Mouse (Mus musculus): Measurements from ENCODE around the gene Pdk4.

The Pdk4 gene

DNA sequence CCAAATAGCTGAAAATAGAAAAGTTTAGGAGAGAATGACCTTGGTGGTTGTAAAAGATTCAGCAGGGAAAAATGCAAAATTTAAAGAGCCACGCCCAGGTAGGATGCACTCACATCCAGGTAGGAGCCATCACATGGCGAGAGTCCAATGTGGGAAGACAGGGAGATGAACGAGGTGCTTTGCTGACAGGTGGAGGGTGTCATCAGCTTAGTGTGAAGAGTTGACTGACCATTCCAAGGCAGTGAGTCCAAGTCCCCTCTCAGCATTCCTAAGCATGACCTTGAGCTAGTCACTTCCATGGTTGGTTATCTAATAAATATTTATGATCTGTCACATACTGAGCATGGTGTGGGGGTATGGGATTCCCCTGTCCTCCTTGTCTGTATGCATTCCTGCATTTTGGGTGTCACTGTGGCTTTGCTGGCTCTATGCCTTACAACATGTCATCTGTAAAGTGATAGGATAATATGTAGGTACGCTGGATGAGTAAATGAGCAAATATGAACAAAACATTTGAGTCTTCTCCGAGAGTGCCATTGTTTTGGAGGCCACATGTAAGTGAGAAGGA is 51.7 kb downstream of the Pdk4 start:
- no peak for DNase-seq

DNA sequence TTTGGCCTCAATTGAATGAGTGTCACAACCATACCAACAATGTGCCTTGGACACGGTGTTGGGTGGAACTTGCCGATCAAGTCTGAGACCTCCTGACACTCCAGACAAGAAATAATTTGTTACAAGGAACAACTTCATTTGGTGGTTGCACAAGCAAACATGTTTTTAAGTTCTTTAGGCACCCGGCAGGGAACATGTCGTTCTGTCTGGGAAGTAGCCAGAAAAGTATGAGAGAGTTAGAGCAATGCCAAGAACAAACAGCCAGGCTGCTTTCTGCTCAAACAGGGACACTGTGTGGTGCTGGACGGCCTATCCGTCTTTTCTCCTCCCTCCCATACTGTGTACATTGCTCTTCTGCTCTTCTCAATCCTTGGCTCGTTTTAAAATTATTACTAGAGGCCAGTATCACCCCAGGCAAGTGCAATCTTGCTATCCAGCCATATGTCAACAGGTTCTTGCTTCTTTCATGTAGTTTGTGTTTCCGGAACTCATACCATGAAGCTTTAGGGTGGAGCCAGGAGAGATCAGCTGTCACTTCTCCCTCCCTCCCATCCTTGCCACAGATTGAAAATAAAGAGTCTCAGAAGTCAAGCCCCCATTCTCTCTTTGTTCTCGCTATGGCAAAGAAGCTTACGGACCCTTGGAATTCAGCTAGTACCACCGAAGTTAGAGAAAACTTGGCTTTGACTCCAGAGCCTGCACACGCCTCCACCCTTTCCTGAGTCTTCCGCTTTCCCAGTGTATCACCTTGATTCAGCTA is 52.8 kb downstream of the Pdk4 start:
- DNase-seq, result peak; percentile 85

DNA sequence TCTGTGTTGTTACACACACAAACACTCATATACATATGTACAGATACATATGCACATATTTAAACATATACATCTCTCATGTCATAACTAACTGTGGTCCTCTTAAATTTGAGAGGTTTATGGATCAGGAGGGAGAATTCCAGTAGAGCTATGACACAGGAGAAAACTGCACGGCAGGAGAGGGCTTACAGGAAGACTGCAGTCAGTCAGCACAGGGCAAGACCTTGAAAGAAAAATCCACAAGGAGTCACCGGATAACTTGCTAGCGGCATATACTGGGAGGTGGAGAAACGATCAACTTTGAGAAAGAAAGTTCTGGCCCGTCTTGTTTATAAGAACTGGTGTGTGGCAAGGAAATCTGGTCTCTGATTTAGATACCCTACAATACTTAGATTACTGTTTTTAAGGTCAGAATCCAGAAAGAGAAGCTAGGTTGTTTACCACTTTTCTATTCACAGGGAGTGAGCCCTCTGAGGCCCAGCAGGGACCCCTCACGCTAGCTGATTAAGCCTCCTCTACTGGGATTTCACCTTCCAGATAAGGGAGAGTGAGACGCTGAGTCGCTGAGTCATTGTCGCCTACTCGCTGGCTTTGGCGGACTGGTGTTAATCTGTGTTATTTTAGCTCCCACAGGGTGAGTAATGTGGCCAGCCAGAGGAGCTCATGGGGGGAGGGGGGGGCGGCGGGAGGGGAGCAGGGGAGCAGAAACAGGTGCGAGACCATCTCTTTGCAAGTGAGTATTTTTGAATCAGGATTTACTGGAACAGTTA is 53.6 kb downstream of the Pdk4 start:
- DNase-seq, result peak; percentile 63

DNA sequence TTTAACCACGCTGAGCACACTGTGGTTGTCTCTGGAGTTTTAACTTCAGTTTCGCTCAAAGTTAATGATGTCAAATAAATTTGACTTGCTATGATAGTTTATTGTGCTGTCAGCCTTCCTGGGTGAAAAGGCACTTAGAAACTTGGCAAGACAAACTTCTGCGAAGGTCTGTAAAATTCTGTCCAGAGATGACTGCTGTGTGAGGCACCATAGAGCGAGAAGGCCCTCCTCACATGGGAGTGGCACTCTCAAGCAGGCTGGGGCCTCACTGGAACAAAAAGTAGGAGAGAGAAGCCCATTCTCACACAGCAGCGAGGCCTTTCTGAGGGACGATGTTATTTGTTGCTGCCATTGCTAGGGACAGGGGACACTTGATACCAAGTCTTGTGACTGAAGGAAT is 54.9 kb downstream of the Pdk4 start:
- DNase-seq, result no peak

DNA sequence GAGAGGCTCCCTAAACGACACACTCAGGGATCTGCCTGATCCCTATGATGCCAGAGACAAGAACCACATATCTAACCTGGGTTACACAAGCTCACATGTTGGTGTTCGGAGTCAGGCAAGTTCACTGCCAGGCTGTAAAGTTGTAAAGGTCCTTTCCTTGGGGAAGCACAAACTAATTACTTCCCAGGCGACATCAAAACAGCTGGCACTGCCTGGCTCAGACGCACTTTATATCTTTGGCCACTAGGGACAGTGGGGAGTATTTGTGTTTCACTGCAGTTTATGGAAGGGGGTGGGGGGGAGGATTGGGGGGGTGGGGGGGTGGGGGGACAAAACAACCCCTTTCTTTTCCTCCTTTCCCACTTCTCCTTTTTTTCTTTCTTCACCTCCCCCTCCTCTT is 58.4 kb downstream of the Pdk4 start:
- no peak for DNase-seq

DNA sequence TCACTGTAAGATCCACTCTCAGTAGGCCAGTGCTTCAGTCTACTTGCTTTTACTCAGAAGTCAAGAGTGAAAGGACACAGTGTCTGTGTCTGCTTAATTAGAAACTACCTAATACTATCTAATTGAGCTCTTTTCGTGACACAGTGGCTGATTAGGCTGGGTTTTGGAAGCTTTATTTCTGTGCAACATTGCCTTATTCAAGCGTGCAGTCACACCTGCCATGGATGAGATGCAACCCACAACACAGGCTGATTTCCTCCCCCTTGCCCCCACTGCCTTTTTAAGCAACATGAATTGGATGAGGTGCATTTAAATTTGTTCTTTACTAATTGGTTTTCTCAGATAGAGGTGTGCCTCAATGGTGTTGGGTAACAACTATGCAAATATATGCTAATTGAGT is 62.2 kb downstream of the Pdk4 start:
- no peak for DNase-seq
